Mouse (Mus musculus) embryo, embryonic 10.5 days (tissue): ENCODE measurements around the gene Zbtb43.

ENCODE experiments used
- DNase-seq: peaks from one replicate; pipeline ENCODE4 v3.0.0-alpha.2; 2015; ENCODE audit warnings: low spot score

The Zbtb43 gene

GRCm38 (mm10) chr2:33453476-33453875, 14.9 kb downstream of the Zbtb43 start:
- DNase-seq: no peak

GRCm38 (mm10) chr2:33452721-33453120, 15.6 kb downstream of the Zbtb43 start:
- no peak for DNase-seq

- no peak for DNase-seq
Measured at GRCm38 (mm10) chr2:33452140-33452539, 16.2 kb downstream of the Zbtb43 start.

GRCm38 (mm10) chr2:33451038-33451978, 17.1 kb downstream of the Zbtb43 start:
- DNase-seq: no peak

GRCm38 (mm10) chr2:33449119-33449873, 19.1 kb downstream of the Zbtb43 start:
- DNase-seq: no peak

GRCm38 (mm10) chr2:33446796-33447195, 21.6 kb downstream of the Zbtb43 start:
- no peak for DNase-seq

GRCm38 (mm10) chr2:33445741-33446140, 22.6 kb downstream of the Zbtb43 start:
- no peak for DNase-seq

- DNase-seq: no peak
Measured at GRCm38 (mm10) chr2:33444862-33445261, 23.5 kb downstream of the Zbtb43 start.

GRCm38 (mm10) chr2:33444358-33444757, 24.0 kb downstream of the Zbtb43 start:
- DNase-seq: no peak

GRCm38 (mm10) chr2:33442701-33443100, 25.7 kb downstream of the Zbtb43 start:
- DNase-seq: no peak

- DNase-seq: no peak
Measured at GRCm38 (mm10) chr2:33440893-33441292, 27.5 kb downstream of the Zbtb43 start.

- no peak for DNase-seq
Measured at GRCm38 (mm10) chr2:33439980-33440670, 28.2 kb downstream of the Zbtb43 start.

- DNase-seq: peak; percentile 58
Measured at GRCm38 (mm10) chr2:33439471-33439881, 28.9 kb downstream of the Zbtb43 start.

- peak; percentile 78 for DNase-seq
Measured at GRCm38 (mm10) chr2:33438377-33438776, 30.0 kb downstream of the Zbtb43 start.

GRCm38 (mm10) chr2:33437184-33437583, 31.2 kb downstream of the Zbtb43 start:
- DNase-seq: no peak

- peak; percentile 56 for DNase-seq
Measured at GRCm38 (mm10) chr2:33436035-33436580, 32.3 kb downstream of the Zbtb43 start.

GRCm38 (mm10) chr2:33435036-33435650, 33.2 kb downstream of the Zbtb43 start:
- DNase-seq: no peak

GRCm38 (mm10) chr2:33432877-33433276, 35.5 kb downstream of the Zbtb43 start:
- DNase-seq: peak; percentile 80

- DNase-seq: peak; percentile 79
Measured at GRCm38 (mm10) chr2:33430771-33431699, 37.3 kb downstream of the Zbtb43 start, which contains the start of gene Zbtb34. Gene Zbtb34, minus strand, starts transcription at chr2:33431324.

GRCm38 (mm10) chr2:33430081-33430770, 38.1 kb downstream of the Zbtb43 start:
- DNase-seq: no peak
